Mouse (Mus musculus) midbrain, embryonic 15.5 days (tissue): Measurements from ENCODE around the gene Terf2ip. TPM values are rescaled to one million over a fixed set of nuclear protein-coding genes. Genes with fewer than 3 reads are reported as not detected.
A peak's percentile ranks its signal among the peaks of the same experiment; 100 is the strongest.

Source experiments
- ATAC-seq: fragments of 200-750 bp; cut with Nextera tagmentation; replicated peaks from 2 replicates; pipeline ENCODE4 v1.8.0; 2017; ENCODE audit warnings: moderate TSS enrichment
- H3K27ac ChIP-seq: fragments of 300-500 bp; sonication (generic); 2 replicates; pipeline ENCODE4 v1.5.1; 2015; ENCODE audit warnings: mild to moderate bottlenecking, inconsistent platforms
- H3K27me3 ChIP-seq: fragments of 300-500 bp; sonication (generic); replicated peaks from 2 replicates; pipeline ENCODE4 v1.6.1; 2015; ENCODE audit warnings: inconsistent platforms
- H3K36me3 ChIP-seq: fragments of 300-500 bp; sonication (generic); replicated peaks from 2 replicates; pipeline ENCODE4 v1.6.1; 2015; ENCODE audit warnings: inconsistent platforms
- H3K4me1 ChIP-seq: fragments of 300-500 bp; sonication (generic); 2 replicates; pipeline ENCODE4 v1.6.1; 2015; ENCODE audit warnings: inconsistent platforms
- H3K4me2 ChIP-seq: fragments of 300-500 bp; sonication (generic); 2 replicates; pipeline ENCODE4 v1.6.1; 2015; ENCODE audit warnings: inconsistent platforms, mild to moderate bottlenecking, moderate library complexity
- H3K4me3 ChIP-seq: fragments of 300-500 bp; sonication (generic); 2 replicates; pipeline ENCODE4 v1.5.1; 2015; ENCODE audit warnings: mild to moderate bottlenecking, inconsistent platforms
- H3K9ac ChIP-seq: fragments of 300-500 bp; sonication (generic); 2 replicates; pipeline ENCODE4 v1.6.1; 2015; ENCODE audit warnings: mild to moderate bottlenecking, inconsistent platforms
- H3K9me3 ChIP-seq: fragments of 300-500 bp; sonication (generic); 2 replicates; pipeline ENCODE4 v1.6.1; 2016; ENCODE audit warnings: inconsistent platforms
- WGBS: fragments of 180-500 bp; shearing (Covaris S2); methylation state at CpG from one replicate; pipeline ENCODE4 v1.1.7; 2015; ENCODE audit warnings: mixed read lengths; 5-methylcytosine and 5-hydroxymethylcytosine counted together
- polyA plus RNA-seq: library from polyadenylated mRNA; unstranded; fragments of >200 nt; fragmentation: Nextera tagmentation; extraction: Ambion mirVana; gene quantifications from 2 replicates; pipeline ENCODE4 v1.2.1, GENCODE M21; 2015

The Terf2ip gene
- 70.0 and 72.1 TPM in 2 replicates for polyA plus RNA-seq

DNA sequence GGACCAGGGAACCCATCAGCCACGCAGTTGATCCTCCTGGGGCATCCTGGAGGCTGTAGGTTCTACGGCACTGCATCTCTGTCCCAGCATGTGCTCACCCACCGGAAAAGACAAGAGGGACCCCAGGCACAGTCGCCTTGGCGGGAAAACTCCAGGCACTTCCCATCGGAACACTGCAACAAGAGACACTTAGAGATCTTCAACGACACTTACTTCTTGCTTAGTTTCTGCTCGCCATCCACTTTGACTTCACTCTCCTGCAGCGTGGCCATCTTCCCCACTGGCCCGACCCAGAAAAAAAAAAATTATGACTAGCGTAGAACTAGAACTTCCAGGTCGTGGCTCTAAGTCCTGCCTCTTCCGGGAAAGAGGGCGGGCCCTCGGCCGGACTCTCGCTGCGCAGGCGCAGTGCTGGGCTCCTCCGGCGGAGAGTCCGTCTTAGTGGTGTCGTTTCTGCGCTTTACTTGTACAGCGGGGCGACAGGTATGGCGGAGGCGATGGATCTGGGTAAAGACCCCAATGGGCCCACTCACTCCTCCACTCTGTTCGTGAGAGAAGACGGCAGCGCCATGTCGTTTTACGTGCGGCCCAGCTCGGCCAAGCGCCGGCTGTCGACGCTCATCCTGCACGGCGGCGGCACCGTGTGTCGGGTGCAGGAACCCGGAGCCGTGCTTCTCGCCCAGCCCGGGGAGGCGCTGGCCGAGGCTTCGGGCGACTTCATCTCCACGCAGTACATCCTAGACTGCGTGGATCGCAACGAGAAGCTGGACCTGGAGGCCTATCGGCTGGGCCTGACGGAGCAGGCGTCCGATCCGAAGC is at the start of gene Terf2ip, which contains the start of gene Kars:
TSS of gene Terf2ip (plus strand) at position 402 of the 819 bp plus-strand sequence.
TSS of gene Kars (minus strand) at position 327 of the 819 bp plus-strand sequence.
- Histone ChIP-seq H3K4me1 (peaks cover 25% of the 10 kb centered on the region), H3K36me3 (no peaks in the 10 kb centered on the region; the same call in 1 of the 2 replicates), H3K4me2 (peak within 1 kb of the TSS; percentile 70), H3K9ac (peak within 1 kb of the TSS; percentile 86), H3K27ac (peak within 1 kb of the TSS; percentile 84), H3K4me3 (peak within 1 kb of the TSS; percentile 82), H3K9me3 (no peaks in the 10 kb centered on the region), H3K27me3 (no peaks in the 10 kb centered on the region)
- ATAC-seq: peak; percentile 94
- under 1% methylated on average over 61 of the region's 61 CpGs for WGBS

DNA sequence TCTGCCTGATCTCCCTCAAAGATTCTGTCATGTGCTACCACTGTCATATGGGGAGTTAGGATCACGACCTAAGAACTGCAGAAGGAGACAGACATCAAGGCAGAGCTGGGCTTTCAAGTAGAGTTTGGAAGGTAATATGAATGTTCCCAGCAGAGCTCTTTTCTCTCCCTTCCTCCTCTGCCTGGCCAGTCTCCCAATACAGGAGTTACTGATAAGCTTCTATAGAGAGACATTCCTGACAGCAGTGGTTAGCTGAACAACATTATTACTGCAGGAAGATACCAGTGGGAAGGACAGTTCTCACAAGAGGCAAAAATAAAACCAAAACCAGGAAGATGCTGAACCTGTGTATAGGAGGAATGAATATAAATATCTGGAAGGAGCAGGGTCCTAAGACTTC is 48.6 kb upstream of the Terf2ip start:
- no peak for ATAC-seq
- Histone ChIP-seq H3K27ac (no peak overlapping the region), H3K9me3 (no peaks in the 10 kb centered on the region), H3K9ac (no peak overlapping the region), H3K4me3 (no peak overlapping the region), H3K4me1 (no peaks in the 10 kb centered on the region), H3K27me3 (no peaks in the 10 kb centered on the region), H3K4me2 (no peak overlapping the region), H3K36me3 (0 out of 2 replicates have a peak, but pooled peaks cover under 1% of the 10 kb centered on the region)
- 76% methylated on average over 1 of the region's 1 CpGs for WGBS

DNA sequence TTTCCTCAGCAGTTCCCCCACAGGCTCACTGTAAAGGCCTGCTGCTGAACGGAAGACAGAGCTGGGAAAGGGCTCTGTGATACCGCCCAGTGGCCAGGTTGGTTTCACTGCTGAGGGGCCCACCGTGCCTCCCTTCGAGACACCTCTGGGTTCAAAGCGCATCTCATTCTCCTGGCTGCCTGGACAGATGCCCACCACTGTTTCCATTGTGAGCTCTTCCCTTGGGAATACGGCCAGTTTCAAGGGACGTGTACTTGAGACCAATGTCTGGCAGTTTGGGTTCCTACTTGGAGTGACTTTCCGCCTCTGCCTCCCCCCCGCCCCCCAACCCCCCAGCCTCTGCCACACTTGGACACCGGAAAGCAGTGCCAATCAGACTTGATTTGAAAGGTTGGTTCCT is 48.1 kb upstream of the Terf2ip start:
- Histone ChIP-seq H3K36me3 (no peaks in the 10 kb centered on the region), H3K4me1 (no peaks in the 10 kb centered on the region), H3K9me3 (no peaks in the 10 kb centered on the region), H3K9ac (no peak overlapping the region), H3K4me3 (no peak overlapping the region), H3K27ac (no peak overlapping the region), H3K4me2 (no peak overlapping the region), H3K27me3 (no peaks in the 10 kb centered on the region)
- no peak for ATAC-seq
- WGBS: 69% methylated on average over 10 of the region's 10 CpGs

DNA sequence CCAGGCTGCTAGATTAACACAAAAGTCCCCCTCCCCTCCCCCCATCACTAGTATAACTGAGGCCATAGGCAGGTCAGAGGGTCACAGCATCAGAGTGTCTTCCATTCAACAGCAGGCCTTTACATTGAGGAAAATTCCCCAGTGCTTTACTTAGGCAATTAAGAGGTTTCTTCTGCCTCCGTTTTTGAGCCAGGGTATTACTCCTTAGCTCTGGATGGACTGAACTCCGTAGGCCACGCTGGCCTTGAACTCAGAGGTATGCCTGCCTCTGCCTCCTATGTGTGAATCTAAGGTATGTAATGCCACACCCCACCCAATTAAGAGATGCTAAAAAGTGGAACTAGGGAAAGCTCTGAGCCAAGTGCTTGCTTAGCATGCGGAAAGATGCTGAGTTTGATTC is 47.7 kb upstream of the Terf2ip start:
- Histone ChIP-seq H3K4me1 (no peaks in the 10 kb centered on the region), H3K36me3 (no peaks in the 10 kb centered on the region), H3K27ac (no peak overlapping the region), H3K4me2 (no peak overlapping the region), H3K27me3 (no peaks in the 10 kb centered on the region), H3K4me3 (no peak overlapping the region), H3K9me3 (no peaks in the 10 kb centered on the region), H3K9ac (no peak overlapping the region)
- WGBS: 75% methylated on average over 4 of the region's 4 CpGs
- ATAC-seq: no peak

DNA sequence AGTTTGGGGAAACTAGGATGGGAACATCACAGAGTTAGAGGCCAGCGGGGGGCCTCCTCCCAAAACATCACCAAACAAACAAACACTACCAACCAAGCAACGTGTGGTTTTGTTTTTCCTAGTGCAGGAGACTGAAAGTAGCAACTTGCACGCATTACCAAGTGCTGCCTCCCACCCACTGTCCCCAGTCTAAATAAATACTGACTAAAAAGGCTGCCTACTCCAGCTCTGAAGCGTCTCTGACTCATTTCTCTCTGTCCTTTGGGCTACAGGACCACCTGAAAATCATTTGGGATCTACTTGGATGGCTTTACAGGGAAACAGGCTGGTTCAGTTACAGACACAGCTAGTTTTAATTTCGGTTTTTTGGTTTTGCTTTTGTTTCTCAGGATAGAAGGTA is 46.8 kb upstream of the Terf2ip start:
- H3K36me3 ChIP-seq: no peaks in the 10 kb centered on the region
- no peaks in the 10 kb centered on the region for H3K9me3 ChIP-seq
- H3K27me3 ChIP-seq: no peaks in the 10 kb centered on the region
- H3K4me1 ChIP-seq: no peaks in the 10 kb centered on the region
- no peak overlapping the region for H3K4me3 ChIP-seq
- WGBS: 69% methylated on average over 5 of the region's 5 CpGs
- no peak for ATAC-seq
- H3K27ac ChIP-seq: no peak overlapping the region
- no peak overlapping the region for H3K9ac ChIP-seq
- H3K4me2 ChIP-seq: no peak overlapping the region

DNA sequence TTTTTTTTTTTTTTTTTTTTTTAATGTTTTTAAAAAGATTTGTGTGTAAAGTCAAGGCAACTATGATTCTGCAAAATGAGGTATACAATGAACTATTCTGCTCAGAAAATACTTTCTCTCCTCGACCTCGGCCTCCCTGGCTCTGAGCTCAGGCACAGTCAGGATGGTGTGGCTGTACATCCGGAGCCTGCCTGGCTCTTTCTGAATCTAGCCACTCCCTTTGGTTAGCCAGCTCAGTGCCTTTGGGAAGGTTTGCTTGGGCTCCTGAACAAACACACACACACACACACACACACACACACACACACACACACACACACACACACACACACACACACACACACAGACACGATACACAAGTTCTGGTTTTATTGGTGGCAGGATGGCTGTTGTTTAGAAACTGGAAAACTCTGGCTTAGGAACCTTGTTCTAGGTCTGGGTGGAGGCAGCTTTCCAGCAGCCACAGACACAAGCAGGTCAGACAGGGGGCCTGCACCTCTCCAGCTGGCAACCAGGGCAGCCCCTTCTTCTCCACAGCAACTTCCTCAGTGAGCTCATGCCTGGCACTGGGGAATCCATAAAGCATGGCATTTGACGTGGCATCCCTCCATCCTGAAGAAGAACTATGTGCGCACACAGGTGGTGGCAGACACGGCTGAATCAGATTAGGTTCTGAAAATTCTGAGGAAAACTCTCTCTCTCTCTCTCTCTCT is 46.2 kb upstream of the Terf2ip start:
- 81% methylated on average over 7 of the region's 7 CpGs for WGBS
- Histone ChIP-seq H3K9me3 (no peaks in the 10 kb centered on the region), H3K4me2 (no peak overlapping the region), H3K4me3 (no peak overlapping the region), H3K9ac (no peak overlapping the region), H3K27me3 (no peaks in the 10 kb centered on the region), H3K27ac (no peak overlapping the region), H3K4me1 (no peaks in the 10 kb centered on the region), H3K36me3 (no peaks in the 10 kb centered on the region)
- ATAC-seq: no peak

DNA sequence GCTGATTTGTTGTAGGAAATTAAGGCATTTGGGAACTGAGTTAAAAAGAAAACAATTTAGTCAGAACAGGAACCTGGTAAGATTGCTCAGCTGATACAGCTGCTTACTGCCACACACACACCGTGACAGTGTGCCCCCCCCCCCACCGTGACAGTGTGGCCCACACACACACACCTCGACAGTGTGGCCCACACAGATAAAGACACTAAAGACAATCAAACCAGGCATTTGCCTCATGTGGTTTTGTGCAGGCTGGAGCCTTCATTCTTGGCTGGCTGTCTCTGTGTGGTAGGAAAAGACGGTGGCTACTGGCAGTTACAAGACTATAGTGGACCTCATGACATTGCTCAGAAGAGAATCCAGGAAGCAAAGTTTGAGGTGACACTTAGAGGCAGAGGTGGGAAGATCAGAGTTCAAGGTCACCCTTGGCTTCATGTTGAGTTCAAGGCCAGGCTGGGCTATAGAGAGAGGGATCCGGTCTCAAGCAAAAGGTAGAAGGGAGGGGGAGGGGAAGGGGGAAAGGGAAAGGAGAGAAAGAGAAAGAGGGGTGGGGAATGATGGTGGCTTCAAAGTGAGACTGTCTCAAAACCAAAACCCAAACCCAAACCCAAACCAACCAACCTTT is 43.8 kb upstream of the Terf2ip start:
- no peaks in the 10 kb centered on the region for H3K9me3 ChIP-seq
- no peak overlapping the region for H3K4me3 ChIP-seq
- ATAC-seq: no peak
- no peak overlapping the region for H3K4me2 ChIP-seq
- no peaks in the 10 kb centered on the region for H3K36me3 ChIP-seq
- no peaks in the 10 kb centered on the region for H3K4me1 ChIP-seq
- no peak overlapping the region for H3K27ac ChIP-seq
- whole genome bisulfite sequencing: 84% methylated on average over 5 of the region's 5 CpGs
- no peaks in the 10 kb centered on the region for H3K27me3 ChIP-seq
- no peak overlapping the region for H3K9ac ChIP-seq

DNA sequence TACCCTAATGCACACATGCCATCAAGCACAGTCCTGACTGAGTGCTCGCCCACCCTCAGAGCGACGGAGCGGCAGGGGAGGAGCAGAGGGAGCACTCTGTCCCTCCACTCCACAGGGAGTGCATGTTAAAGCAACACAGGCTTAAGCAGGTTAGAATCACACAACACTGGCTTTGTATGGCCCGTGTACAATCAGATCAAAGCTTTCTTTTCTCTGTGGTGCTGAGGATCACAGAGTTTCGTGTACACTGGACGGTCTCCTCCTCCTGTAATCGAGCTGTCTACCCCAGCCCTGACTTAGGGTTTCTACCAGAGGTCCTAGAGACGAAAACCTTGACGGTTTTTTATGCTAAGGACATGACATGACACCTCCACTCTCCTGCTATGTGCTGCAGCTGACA is 42.7 kb upstream of the Terf2ip start:
- Histone ChIP-seq H3K4me1 (no peaks in the 10 kb centered on the region), H3K27me3 (no peaks in the 10 kb centered on the region), H3K9me3 (no peaks in the 10 kb centered on the region), H3K4me2 (no peak overlapping the region), H3K36me3 (0 out of 2 replicates have a peak, but pooled peaks cover 5% of the 10 kb centered on the region), H3K9ac (no peak overlapping the region), H3K27ac (no peak overlapping the region), H3K4me3 (no peak overlapping the region)
- 73% methylated on average over 10 of the region's 10 CpGs for WGBS
- ATAC-seq: no peak

DNA sequence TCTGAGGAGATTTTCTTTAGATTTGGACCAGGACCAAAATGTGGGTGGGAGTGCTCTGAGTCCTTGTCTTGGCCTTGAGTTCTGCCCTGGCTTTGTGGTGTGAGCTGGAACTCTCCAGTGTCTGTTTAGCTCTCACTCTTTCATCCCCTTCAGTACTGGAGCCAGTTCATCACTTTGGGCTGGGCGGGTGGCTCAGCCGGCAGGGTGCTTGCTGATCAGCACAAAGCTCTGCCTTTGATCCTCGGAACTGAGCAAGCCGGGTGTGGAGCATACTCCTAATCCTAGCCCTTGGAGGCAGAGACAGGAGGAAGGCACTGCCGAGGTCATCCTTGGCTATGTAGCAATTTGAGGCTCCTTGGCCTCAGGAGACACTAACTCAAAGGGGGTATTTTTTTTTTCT is 42.2 kb upstream of the Terf2ip start:
- Histone ChIP-seq H3K4me2 (no peak overlapping the region), H3K9me3 (no peaks in the 10 kb centered on the region), H3K9ac (no peak overlapping the region), H3K27me3 (no peaks in the 10 kb centered on the region), H3K4me3 (no peak overlapping the region), H3K27ac (no peak overlapping the region), H3K36me3 (0 out of 2 replicates have a peak, but pooled peaks cover 5% of the 10 kb centered on the region), H3K4me1 (no peaks in the 10 kb centered on the region)
- ATAC-seq: no peak
- WGBS: 27% methylated on average over 5 of the region's 5 CpGs

- 95% methylated on average over 12 of the region's 12 CpGs for WGBS
- no peak overlapping the region for H3K9ac ChIP-seq
- ATAC-seq: no peak
Observed at GRCm38 (mm10) chr8:111974138-111974537, 37.1 kb upstream of the Terf2ip start.

GRCm38 (mm10) chr8:111975706-111976105 is 35.5 kb upstream of the Terf2ip start:
- Histone ChIP-seq H3K4me2 (no peak overlapping the region), H3K27ac (no peak overlapping the region), H3K9ac (no peak overlapping the region), H3K27me3 (no peaks in the 10 kb centered on the region), H3K4me3 (no peak overlapping the region), H3K4me1 (no peaks in the 10 kb centered on the region), H3K36me3 (0 out of 2 replicates have a peak, but pooled peaks cover 8% of the 10 kb centered on the region), H3K9me3 (no peaks in the 10 kb centered on the region)
- 91% methylated on average over 2 of the region's 2 CpGs for WGBS
- no peak for ATAC-seq

More at GRCm38 (mm10) chr8:111974138-111974537, 37.1 kb upstream of the Terf2ip start:
- H3K4me1 ChIP-seq: no peaks in the 10 kb centered on the region
- 0 out of 2 replicates have a peak, but pooled peaks cover 8% of the 10 kb centered on the region for H3K36me3 ChIP-seq
- H3K27ac ChIP-seq: no peak overlapping the region
- H3K9me3 ChIP-seq: no peaks in the 10 kb centered on the region
- H3K27me3 ChIP-seq: no peaks in the 10 kb centered on the region
- no peak overlapping the region for H3K4me2 ChIP-seq
- no peak overlapping the region for H3K4me3 ChIP-seq

- H3K4me3 ChIP-seq: no peak overlapping the region
- WGBS: 84% methylated on average over 2 of the region's 2 CpGs
- H3K36me3 ChIP-seq: 0 out of 2 replicates have a peak, but pooled peaks cover 8% of the 10 kb centered on the region
- no peak overlapping the region for H3K9ac ChIP-seq
- no peak overlapping the region for H3K4me2 ChIP-seq
- no peaks in the 10 kb centered on the region for H3K9me3 ChIP-seq
- no peak overlapping the region for H3K27ac ChIP-seq
- no peaks in the 10 kb centered on the region for H3K27me3 ChIP-seq
- H3K4me1 ChIP-seq: no peaks in the 10 kb centered on the region
- ATAC-seq: no peak
Observed at GRCm38 (mm10) chr8:111976326-111976725, 34.9 kb upstream of the Terf2ip start.
